Mouse (Mus musculus) left cerebral cortex, postnatal 36 days (tissue): ENCODE data around the gene Lrrn4cl. TPM values are rescaled to one million over a fixed set of nuclear protein-coding genes. Genes with fewer than 3 reads are reported as not detected.

ENCODE experiments used
- DNase-seq, 2 experiments: peaks; one replicate each; pipeline ENCODE4 v3.0.0; 2021 to 2022; ENCODE audit warnings: low spot score in 2 of 2, mixed read lengths in 1 of 2
- intact Hi-C: fragments of 180-260 bp; cut with DNase I; formaldehyde crosslinking; loops from one replicate; pipeline ENCODE4 v1.15.1; 2025
- microRNA-seq: library from miRNA; unstranded; fragments of <30 nt; microRNA quantifications from one replicate; pipeline ENCODE4 v1.2.0, GENCODE M21; 2022
- total RNA-seq, 2 experiments: library from RNA; stranded (reverse); gene quantifications; 2 replicates each; pipeline ENCODE4 v1.2.3; 2021

Gene Lrrn4cl
- total RNA-seq, 2 experiments from 2014 or later, result 1.3 to 1.6 TPM

DNA sequence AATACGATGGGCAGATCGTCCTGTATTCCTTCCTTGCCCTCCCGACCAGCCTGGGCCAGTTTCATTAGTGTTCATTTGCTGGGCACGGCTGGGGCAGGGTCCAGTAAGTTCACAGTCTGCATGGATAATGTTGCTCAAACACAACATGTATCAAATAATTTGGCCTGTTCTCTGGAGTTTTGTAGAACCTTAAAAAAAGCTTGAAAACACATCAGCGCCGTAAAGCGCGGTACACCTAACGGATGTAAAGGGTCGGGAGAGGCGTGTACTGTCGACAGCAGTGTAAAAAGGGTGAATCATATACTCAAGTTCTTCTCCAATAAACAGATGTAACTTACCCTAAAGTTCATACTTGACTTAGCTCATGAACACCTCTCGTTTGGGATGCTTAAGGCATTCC is 48.0 kb downstream of the Lrrn4cl start:
- no peak for DNase-seq
- intact Hi-C loops, result loop anchor here (2.0 to 5.0 kb wide), 2 partner anchors 20 to 56 kb away; no protein-coding TSS in a partner anchor

DNA sequence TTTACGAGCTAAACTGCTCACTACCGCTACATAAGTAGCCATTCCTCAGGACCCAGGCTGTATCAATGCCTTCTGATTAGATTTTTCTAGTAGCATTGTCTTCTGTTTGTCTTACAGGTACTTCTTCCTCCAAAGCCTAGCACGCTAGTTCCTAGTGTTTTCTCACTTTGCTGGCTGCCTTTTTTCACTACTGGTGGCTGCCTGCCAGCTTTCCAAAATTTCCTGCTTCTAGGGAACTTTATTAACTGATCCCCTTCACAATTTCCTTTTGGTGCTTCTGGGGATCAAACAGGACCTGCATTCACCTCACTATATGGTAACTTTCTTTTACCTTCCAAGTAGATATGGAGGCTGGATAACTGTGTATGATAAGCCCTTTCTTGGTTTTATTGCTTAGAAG is 48.5 kb downstream of the Lrrn4cl start:
- no peak for DNase-seq
- intact Hi-C loops, result loop anchor here (2.0 to 5.0 kb wide), 2 partner anchors 20 to 57 kb away; no protein-coding TSS in a partner anchor

DNA sequence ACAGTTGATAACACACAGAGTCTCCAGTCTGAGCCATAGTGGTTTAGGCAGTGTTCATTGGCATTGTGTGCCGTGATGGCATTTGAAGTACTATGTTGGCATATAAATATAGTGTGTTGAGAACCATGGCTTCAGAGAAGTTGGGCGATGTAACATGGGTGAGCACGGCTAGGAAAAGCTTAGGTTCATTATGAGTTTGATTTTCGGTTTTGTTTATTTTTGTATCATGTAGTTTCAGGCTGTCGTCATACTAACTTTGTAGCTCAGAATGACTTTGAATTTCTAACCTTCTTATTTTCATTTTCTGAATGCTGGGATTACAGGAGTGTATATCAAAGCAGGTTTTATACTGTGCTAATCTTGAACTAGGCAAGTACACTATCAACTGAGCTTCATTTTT is 52.8 kb downstream of the Lrrn4cl start:
- DNase-seq, result no peak
- intact Hi-C loops, result no loop called here

Small RNAs within 50 kb of the gene (microRNA-seq; reads per million reads assigned to microRNA genes)
- not detected for gene Mir5136

Other genes starting within 250 kb of the Lrrn4cl start
- 1 to 10 TPM; 5.0 to 6.0 TPM for gene Slc22a6, start 232.7 kb upstream of the Lrrn4cl start, total RNA-seq
- gene Chrm1, start 187.0 kb upstream of the Lrrn4cl start, total RNA-seq, result 100 to 1,000 TPM; 157 to 166 TPM
- 100 to 1,000 TPM; 151 to 173 TPM for gene Slc3a2, start 127.4 kb upstream of the Lrrn4cl start, total RNA-seq
- 10 to 100 TPM; 50.8 to 55.2 TPM for gene Wdr74, start 114.9 kb upstream of the Lrrn4cl start, total RNA-seq
- gene 1700092M07Rik, start 110.0 kb upstream of the Lrrn4cl start, total RNA-seq, result 1 to 10 TPM in 1 of 2 experiments, not detected in 1; 3.4 TPM
- gene Stx5a, start 109.4 kb upstream of the Lrrn4cl start, total RNA-seq, result 10 to 100 TPM; 57.9 to 81.8 TPM
- gene Nxf1, start 93.7 kb upstream of the Lrrn4cl start, total RNA-seq, result 10 to 100 TPM; 68.5 to 99.7 TPM
- 10 to 100 TPM; 68.5 to 75.9 TPM for gene Tmem223, start 79.8 kb upstream of the Lrrn4cl start, total RNA-seq
- 10 to 100 TPM in 1 of 2 experiments, 1 to 10 TPM in 1; 8.9 to 11.0 TPM for gene Tmem179b, start 76.3 kb upstream of the Lrrn4cl start, total RNA-seq
- gene Taf6l, start 64.4 kb upstream of the Lrrn4cl start, total RNA-seq, result 10 to 100 TPM; 12.5 to 14.4 TPM
- 100 to 1,000 TPM; 102 to 107 TPM for gene Polr2g, start 52.2 kb upstream of the Lrrn4cl start, total RNA-seq
- 1 to 10 TPM; 4.9 to 6.3 TPM for gene Zbtb3, start 48.2 kb upstream of the Lrrn4cl start, total RNA-seq
- 10 to 100 TPM; 33.1 to 33.3 TPM for gene Ttc9c, start 31.4 kb upstream of the Lrrn4cl start, total RNA-seq
- gene Hnrnpul2, start 30.8 kb upstream of the Lrrn4cl start, total RNA-seq, result 100 to 1,000 TPM; 110 to 118 TPM
- not detected for gene AC129217.1, start 21.0 kb upstream of the Lrrn4cl start, total RNA-seq
- gene Bscl2, start 13.3 kb upstream of the Lrrn4cl start, total RNA-seq, result 100 to 1,000 TPM; 118 TPM
- gene Gng3, start 11.6 kb upstream of the Lrrn4cl start, total RNA-seq, result 100 to 1,000 TPM; 190 to 230 TPM
- gene Ubxn1, start 20.7 kb downstream of the Lrrn4cl start, total RNA-seq, result 100 to 1,000 TPM in 1 of 2 experiments, 10 to 100 TPM in 1; 92.2 to 101 TPM
- 10 to 100 TPM; 32.1 to 39.8 TPM for gene Uqcc3, start 30.2 kb downstream of the Lrrn4cl start, total RNA-seq
- 1 to 10 TPM; 4.8 to 5.0 TPM for gene Lbhd1, start 33.0 kb downstream of the Lrrn4cl start, total RNA-seq
- gene Gm49403, start 33.2 kb downstream of the Lrrn4cl start, total RNA-seq, result not detected
- gene 1810009A15Rik, start 38.1 kb downstream of the Lrrn4cl start, total RNA-seq, result 10 to 100 TPM; 21.6 to 26.6 TPM
- 1 to 10 TPM in 1 of 2 experiments, not detected in 1; 7.6 TPM for gene Gm49416, start 38.2 kb downstream of the Lrrn4cl start, total RNA-seq
- 10 to 100 TPM; 22.4 to 25.3 TPM for gene Ints5, start 42.2 kb downstream of the Lrrn4cl start, total RNA-seq
- 100 to 1,000 TPM in 1 of 2 experiments, 10 to 100 TPM in 1; 95.3 to 102 TPM for gene Ganab, start 47.3 kb downstream of the Lrrn4cl start, total RNA-seq
- 100 to 1,000 TPM; 167 to 187 TPM for gene B3gat3, start 69.6 kb downstream of the Lrrn4cl start, total RNA-seq
- gene Rom1, start 78.6 kb downstream of the Lrrn4cl start, total RNA-seq, result 1 to 10 TPM; 7.0 to 7.2 TPM
- gene Eml3, start 78.8 kb downstream of the Lrrn4cl start, total RNA-seq, result 10 to 100 TPM in 1 of 2 experiments, 1 to 10 TPM in 1; 9.6 to 12.6 TPM
- 10 to 100 TPM; 43.9 to 52.0 TPM for gene Mta2, start 91.1 kb downstream of the Lrrn4cl start, total RNA-seq
- gene Tut1, start 103.1 kb downstream of the Lrrn4cl start, total RNA-seq, result 10 to 100 TPM; 17.5 to 21.5 TPM
- gene Eef1g, start 116.3 kb downstream of the Lrrn4cl start, total RNA-seq, result 100 to 1,000 TPM; 219 to 232 TPM
- 10 to 100 TPM; 16.6 to 32.1 TPM for gene Ahnak, start 138.5 kb downstream of the Lrrn4cl start, total RNA-seq
- not detected for gene Scgb1a1, start 237.2 kb downstream of the Lrrn4cl start, total RNA-seq